Mouse (Mus musculus): ENCODE results near the gene Adi1. TPM values are rescaled to one million over a fixed set of nuclear protein-coding genes. Genes with fewer than 3 reads are reported as not detected.
A peak's percentile ranks its signal among the peaks of the same experiment; 100 is the strongest.

Gene Adi1
- polyA plus RNA-seq, 1 experiment from 2014 or later, result 69.9 TPM

GRCm38 (mm10) chr12:28699656-28700055 is 24.6 kb downstream of the Adi1 start:
- H3K36me3 ChIP-seq, result peaks cover 29% of the 10 kb centered on the region
- no peaks in the 10 kb centered on the region for H3K9me3 ChIP-seq (replicated peaks)
- DNase-seq (ENCODE audit: low spot score), result peak; percentile 78
- H3K27ac ChIP-seq, result peak overlapping the region; percentile 79
- H3K27me3 ChIP-seq (ENCODE audit: low read depth, poor library complexity, severe bottlenecking), result no peaks in the 10 kb centered on the region
- 12% methylated on average over 6 of the region's 6 CpGs for WGBS
- H3K4me1 ChIP-seq, result peaks cover 20% of the 10 kb centered on the region
- no peak overlapping the region for H3K4me3 ChIP-seq

GRCm38 (mm10) chr12:28700101-28700511 is 25.1 kb downstream of the Adi1 start:
- WGBS, result 41% methylated on average over 3 of the region's 3 CpGs
- H3K27ac ChIP-seq, result peak overlapping the region; percentile 79
- DNase-seq (ENCODE audit: low spot score), result peak; percentile 37
- H3K4me3 ChIP-seq, result no peak overlapping the region
- no peaks in the 10 kb centered on the region for H3K27me3 ChIP-seq (ENCODE audit: low read depth, poor library complexity, severe bottlenecking)
- H3K9me3 ChIP-seq (replicated peaks), result no peaks in the 10 kb centered on the region
- peaks cover 25% of the 10 kb centered on the region for H3K4me1 ChIP-seq
- peaks cover 25% of the 10 kb centered on the region for H3K36me3 ChIP-seq

- H3K36me3 ChIP-seq, result peaks cover 22% of the 10 kb centered on the region
- peaks cover 30% of the 10 kb centered on the region for H3K4me1 ChIP-seq
- DNase-seq (ENCODE audit: low spot score), result no peak
- WGBS, result 80% methylated on average over 19 of the region's 19 CpGs
- H3K9me3 ChIP-seq (replicated peaks), result no peaks in the 10 kb centered on the region
- H3K27ac ChIP-seq, result peak overlapping the region; percentile 79; the same call in 1 of the 2 replicates
- no peaks in the 10 kb centered on the region for H3K27me3 ChIP-seq (ENCODE audit: low read depth, poor library complexity, severe bottlenecking)
- H3K4me3 ChIP-seq, result no peak overlapping the region
Observed at GRCm38 (mm10) chr12:28700561-28701025, 25.6 kb downstream of the Adi1 start.

DNA sequence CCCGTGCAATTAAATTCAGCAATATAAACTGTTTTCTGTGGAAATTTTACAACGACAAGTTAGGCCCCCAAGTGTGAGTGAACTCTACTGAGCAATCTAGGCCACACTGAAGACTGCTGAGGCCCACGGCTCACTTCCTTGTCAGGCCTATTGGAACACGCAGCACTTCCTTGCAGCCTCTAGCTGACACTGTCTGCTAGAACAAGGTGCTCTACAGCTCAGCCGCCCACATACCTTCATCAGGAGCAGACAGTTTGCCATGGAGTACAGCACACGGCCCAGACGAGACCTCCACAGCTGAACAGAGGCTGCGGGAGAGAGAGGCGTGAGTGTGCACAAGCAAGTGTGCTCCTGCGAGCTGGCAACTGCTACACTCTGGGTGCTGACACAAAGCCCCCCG is 26.3 kb downstream of the Adi1 start:
- Histone ChIP-seq H3K9me3 (replicated peaks) (no peaks in the 10 kb centered on the region), H3K27me3 (ENCODE audit: low read depth, poor library complexity, severe bottlenecking) (no peaks in the 10 kb centered on the region), H3K36me3 (peaks cover 20% of the 10 kb centered on the region), H3K4me1 (peaks cover 31% of the 10 kb centered on the region), H3K27ac (0 out of 2 replicates have a peak overlapping the region, but pooled peaks have one; percentile 14), H3K4me3 (no peak overlapping the region)
- 88% methylated on average over 11 of the region's 11 CpGs for WGBS
- no peak for DNase-seq (ENCODE audit: low spot score)

- 6% methylated on average over 12 of the region's 12 CpGs for WGBS
- Histone ChIP-seq H3K4me3 (no peak overlapping the region), H3K36me3 (peaks cover 16% of the 10 kb centered on the region), H3K27ac (peak overlapping the region; percentile 53), H3K9me3 (replicated peaks) (no peaks in the 10 kb centered on the region), H3K4me1 (peaks cover 31% of the 10 kb centered on the region), H3K27me3 (ENCODE audit: low read depth, poor library complexity, severe bottlenecking) (no peaks in the 10 kb centered on the region)
- DNase-seq (ENCODE audit: low spot score), result peak; percentile 39
Observed at GRCm38 (mm10) chr12:28704381-28704780, 29.4 kb downstream of the Adi1 start.

DNA sequence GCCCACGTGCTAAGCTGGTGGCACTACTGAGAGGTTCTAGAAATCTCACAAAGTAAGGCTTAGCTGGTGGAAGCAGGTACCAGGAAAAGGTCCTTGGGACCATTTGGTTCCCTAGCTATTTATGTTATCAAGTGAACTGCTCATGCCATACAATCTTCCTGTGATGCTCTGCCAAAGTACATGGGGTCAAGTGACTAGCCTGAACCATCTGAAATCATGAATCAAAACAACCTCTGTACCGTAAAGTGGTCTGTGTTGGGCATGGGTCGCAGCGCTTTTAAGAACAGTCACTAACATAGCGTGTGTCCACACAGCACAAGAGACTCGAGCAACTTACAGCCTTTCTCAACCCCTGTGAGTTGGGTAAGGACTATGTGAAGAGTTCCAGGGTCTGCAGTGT is 30.2 kb downstream of the Adi1 start:
- H3K4me1 ChIP-seq, result peaks cover 26% of the 10 kb centered on the region
- H3K9me3 ChIP-seq (replicated peaks), result no peaks in the 10 kb centered on the region
- WGBS, result 90% methylated on average over 6 of the region's 6 CpGs
- H3K36me3 ChIP-seq, result peaks cover 24% of the 10 kb centered on the region
- no peak for DNase-seq (ENCODE audit: low spot score)
- H3K4me3 ChIP-seq, result no peak overlapping the region
- H3K27ac ChIP-seq, result peak overlapping the region; percentile 53; the same call in 1 of the 2 replicates
- H3K27me3 ChIP-seq (ENCODE audit: low read depth, poor library complexity, severe bottlenecking), result no peaks in the 10 kb centered on the region

DNA sequence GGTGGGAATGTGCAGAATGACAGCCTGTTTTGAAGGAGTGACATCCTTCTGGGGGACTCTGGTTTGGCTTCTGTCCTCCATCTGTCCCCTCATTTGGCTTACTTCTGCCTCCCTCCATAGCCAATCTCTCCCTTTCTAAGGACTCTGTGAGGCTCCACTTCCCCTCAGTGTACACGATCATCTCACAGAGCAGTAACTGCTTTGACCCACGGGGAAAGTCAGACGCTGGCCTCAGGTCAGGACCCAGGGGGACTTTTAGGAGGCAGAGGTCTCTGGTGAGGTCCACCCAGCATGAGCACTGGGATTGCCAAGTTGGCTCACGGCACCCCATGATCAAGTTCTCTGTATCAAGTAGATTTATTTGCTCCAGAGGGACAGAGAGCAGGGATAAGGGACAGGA is 33.1 kb downstream of the Adi1 start:
- Histone ChIP-seq H3K36me3 (peaks cover 46% of the 10 kb centered on the region), H3K9me3 (replicated peaks) (no peaks in the 10 kb centered on the region), H3K4me1 (peaks cover 17% of the 10 kb centered on the region), H3K27me3 (ENCODE audit: low read depth, poor library complexity, severe bottlenecking) (no peaks in the 10 kb centered on the region), H3K4me3 (no peak overlapping the region), H3K27ac (no peak overlapping the region)
- DNase-seq (ENCODE audit: low spot score), result no peak
- WGBS, result 88% methylated on average over 4 of the region's 4 CpGs

- Histone ChIP-seq H3K9me3 (replicated peaks) (no peaks in the 10 kb centered on the region), H3K4me3 (no peak overlapping the region), H3K4me1 (0 out of 2 replicates have a peak, but pooled peaks cover under 1% of the 10 kb centered on the region), H3K27me3 (ENCODE audit: low read depth, poor library complexity, severe bottlenecking) (no peaks in the 10 kb centered on the region), H3K36me3 (peaks cover 50% of the 10 kb centered on the region), H3K27ac (no peak overlapping the region)
- WGBS, result 80% methylated on average over 22 of the region's 22 CpGs
- no peak for DNase-seq (ENCODE audit: low spot score)
Observed at GRCm38 (mm10) chr12:28710566-28711185, 35.6 kb downstream of the Adi1 start.

- 93% methylated on average over 24 of the region's 24 CpGs for WGBS
- H3K27me3 ChIP-seq (ENCODE audit: low read depth, poor library complexity, severe bottlenecking), result no peaks in the 10 kb centered on the region
- H3K4me1 ChIP-seq, result no peaks in the 10 kb centered on the region
- no peak overlapping the region for H3K4me3 ChIP-seq
- no peak for DNase-seq (ENCODE audit: low spot score)
- H3K9me3 ChIP-seq (replicated peaks), result no peaks in the 10 kb centered on the region
- peaks cover 59% of the 10 kb centered on the region for H3K36me3 ChIP-seq
- H3K27ac ChIP-seq, result no peak overlapping the region
Observed at GRCm38 (mm10) chr12:28714822-28715632, 40.0 kb downstream of the Adi1 start.

- H3K36me3 ChIP-seq, result peaks cover 59% of the 10 kb centered on the region
- no peaks in the 10 kb centered on the region for H3K4me1 ChIP-seq
- H3K4me3 ChIP-seq, result no peak overlapping the region
- H3K27me3 ChIP-seq (ENCODE audit: low read depth, poor library complexity, severe bottlenecking), result no peaks in the 10 kb centered on the region
- DNase-seq (ENCODE audit: low spot score), result no peak
- no peaks in the 10 kb centered on the region for H3K9me3 ChIP-seq (replicated peaks)
- no peak overlapping the region for H3K27ac ChIP-seq
- 83% methylated on average over 2 of the region's 2 CpGs for WGBS
Observed at GRCm38 (mm10) chr12:28717066-28717465, 42.0 kb downstream of the Adi1 start.

- Histone ChIP-seq H3K4me3 (no peak overlapping the region), H3K36me3 (peaks cover 54% of the 10 kb centered on the region), H3K27me3 (ENCODE audit: low read depth, poor library complexity, severe bottlenecking) (no peaks in the 10 kb centered on the region), H3K9me3 (replicated peaks) (no peaks in the 10 kb centered on the region), H3K4me1 (no peaks in the 10 kb centered on the region), H3K27ac (no peak overlapping the region)
- 94% methylated on average over 2 of the region's 2 CpGs for WGBS
- no peak for DNase-seq (ENCODE audit: low spot score)
Observed at GRCm38 (mm10) chr12:28718106-28718505, 43.1 kb downstream of the Adi1 start.

DNA sequence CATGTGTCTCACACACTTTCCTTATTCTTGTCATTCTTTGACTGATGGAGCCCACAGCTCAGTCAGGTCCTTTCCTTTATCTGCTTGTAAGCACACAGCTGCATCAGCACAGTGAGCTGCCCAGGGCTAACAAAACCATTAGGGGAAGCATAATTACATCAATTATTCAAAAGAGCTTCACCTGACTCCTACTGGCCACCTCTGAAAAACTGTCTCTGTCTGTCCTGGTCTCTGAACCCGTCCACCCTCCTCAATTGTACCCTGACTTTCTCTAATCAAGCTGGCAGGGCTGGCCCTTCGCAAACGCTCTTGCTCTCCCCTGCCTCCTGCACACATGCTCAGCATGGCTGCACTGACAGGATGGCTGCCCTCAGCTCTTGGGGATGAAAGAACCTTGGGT is 49.3 kb downstream of the Adi1 start:
- WGBS, result 82% methylated on average over 3 of the region's 3 CpGs
- Histone ChIP-seq H3K27ac (no peak overlapping the region), H3K36me3 (peaks cover 45% of the 10 kb centered on the region), H3K27me3 (ENCODE audit: low read depth, poor library complexity, severe bottlenecking) (no peaks in the 10 kb centered on the region), H3K9me3 (replicated peaks) (no peaks in the 10 kb centered on the region), H3K4me3 (no peak overlapping the region), H3K4me1 (no peaks in the 10 kb centered on the region)
- DNase-seq (ENCODE audit: low spot score), result no peak

GRCm38 (mm10) chr12:28726204-28726603 is 51.2 kb downstream of the Adi1 start:
- Histone ChIP-seq H3K4me3 (no peak overlapping the region), H3K4me1 (no peaks in the 10 kb centered on the region), H3K9me3 (replicated peaks) (no peaks in the 10 kb centered on the region), H3K27ac (no peak overlapping the region), H3K27me3 (ENCODE audit: low read depth, poor library complexity, severe bottlenecking) (no peaks in the 10 kb centered on the region), H3K36me3 (peaks cover 41% of the 10 kb centered on the region)
- 93% methylated on average over 4 of the region's 4 CpGs for WGBS
- DNase-seq (ENCODE audit: low spot score), result no peak

Measured in limb, embryonic 10.5 days (tissue).